Mouse (Mus musculus) heart, adult 2 months (tissue): ENCODE data around the gene Snd1.

Source experiments
- CTCF ChIP-seq: fragments of 200-600 bp; IDR thresholded peaks from 2 replicates; pipeline ENCODE4 v1.8.1; 2022; ENCODE audit warnings: antibody characterized with exemption, mild to moderate bottlenecking, moderate library complexity
- EP300 ChIP-seq: fragments of 200-500 bp; IDR thresholded peaks from 2 replicates; pipeline ENCODE4 v1.6.1; 2011; ENCODE audit warnings: low read depth, low read length, control low read depth; ENCODE audit not compliant: insufficient read depth

GRCm38 (mm10) chr6:28729649-28730048 is 254.7 kb downstream of the Snd1 start:
- TF ChIP-seq EP300 (no peak), CTCF (no peak)
